Mouse (Mus musculus) midbrain, embryonic 11.5 days (tissue): ENCODE measurements around the gene Tfip11. TPM values are rescaled to one million over a fixed set of nuclear protein-coding genes. Genes with fewer than 3 reads are reported as not detected.

ENCODE experiments used
- ATAC-seq: fragments of 200-750 bp; cut with Nextera tagmentation; 2 replicates; pipeline ENCODE4 v1.8.0; 2017; ENCODE audit warnings: moderate TSS enrichment, moderate library complexity; ENCODE audit not compliant: low FRiP score
- DNase-seq: peaks from one replicate; pipeline ENCODE4 v3.0.0; 2015; ENCODE audit warnings: low spot score; ENCODE audit errors: missing footprints
- H3K27ac ChIP-seq: fragments of 300-500 bp; sonication (generic); 2 replicates; pipeline ENCODE4 v1.5.1; 2014; ENCODE audit warnings: low read depth, low read length
- H3K27me3 ChIP-seq: fragments of 300-500 bp; sonication (generic); 2 replicates; pipeline ENCODE4 v1.6.1; 2014; ENCODE audit warnings: mild to moderate bottlenecking, low read length, moderate library complexity, mixed read lengths; ENCODE audit not compliant: control insufficient read depth, insufficient read depth
- H3K36me3 ChIP-seq: fragments of 300-500 bp; sonication (generic); 2 replicates; pipeline ENCODE4 v1.6.1; 2014; ENCODE audit warnings: mild to moderate bottlenecking, low read length, moderate library complexity, mixed read lengths; ENCODE audit not compliant: control insufficient read depth, insufficient read depth
- H3K4me1 ChIP-seq: fragments of 300-500 bp; sonication (generic); 2 replicates; pipeline ENCODE4 v1.6.1; 2014; ENCODE audit warnings: low read length; ENCODE audit not compliant: control insufficient read depth, insufficient read depth
- H3K4me2 ChIP-seq: fragments of 300-500 bp; sonication (generic); 2 replicates; pipeline ENCODE4 v1.6.1; 2014; ENCODE audit warnings: mild to moderate bottlenecking, moderate library complexity
- H3K4me3 ChIP-seq: fragments of 300-500 bp; sonication (generic); 2 replicates; pipeline ENCODE4 v1.5.1; 2014; ENCODE audit warnings: low read depth, low read length
- H3K9ac ChIP-seq: fragments of 300-500 bp; sonication (generic); 2 replicates; pipeline ENCODE4 v1.6.1; 2014; ENCODE audit warnings: low read length
- H3K9me3 ChIP-seq: fragments of 300-500 bp; sonication (generic); 2 replicates; pipeline ENCODE4 v1.6.1; 2016; ENCODE audit warnings: low read length; ENCODE audit not compliant: control insufficient read depth
- WGBS: fragments of 180-500 bp; shearing (Covaris S2); extraction: QIAGEN DNeasy Blood & Tissue Kit; methylation state at CpG from one replicate; pipeline ENCODE4 v1.1.7; 2014; 5-methylcytosine and 5-hydroxymethylcytosine counted together
- polyA plus RNA-seq: library from polyadenylated mRNA; unstranded; fragments of >200 nt; fragmentation: Nextera tagmentation; extraction: Ambion mirVana; gene quantifications from 2 replicates; pipeline ENCODE4 v1.2.1, GENCODE M21; 2014

The Tfip11 gene
- polyA plus RNA-seq, 1 experiment from 2014 or later: 25.8 TPM

- Histone ChIP-seq H3K27me3 (no peaks in the 10 kb centered on the region), H3K36me3 (peaks cover 14% of the 10 kb centered on the region; the same call in 1 of the 2 replicates), H3K4me2 (peak overlapping the region; percentile 80), H3K4me1 (peaks cover 8% of the 10 kb centered on the region), H3K4me3 (peak overlapping the region; percentile 97), H3K9me3 (no peaks in the 10 kb centered on the region), H3K27ac (no peak overlapping the region), H3K9ac (peak overlapping the region; percentile 78)
- DNase-seq (no peak), ATAC-seq (no peak; the same call in 1 of the 2 replicates)
- 2% methylated on average over 33 of the region's 33 CpGs for WGBS
Measured at GRCm38 (mm10) chr5:112326446-112327009, 370 bp downstream of the Tfip11 start.

DNA sequence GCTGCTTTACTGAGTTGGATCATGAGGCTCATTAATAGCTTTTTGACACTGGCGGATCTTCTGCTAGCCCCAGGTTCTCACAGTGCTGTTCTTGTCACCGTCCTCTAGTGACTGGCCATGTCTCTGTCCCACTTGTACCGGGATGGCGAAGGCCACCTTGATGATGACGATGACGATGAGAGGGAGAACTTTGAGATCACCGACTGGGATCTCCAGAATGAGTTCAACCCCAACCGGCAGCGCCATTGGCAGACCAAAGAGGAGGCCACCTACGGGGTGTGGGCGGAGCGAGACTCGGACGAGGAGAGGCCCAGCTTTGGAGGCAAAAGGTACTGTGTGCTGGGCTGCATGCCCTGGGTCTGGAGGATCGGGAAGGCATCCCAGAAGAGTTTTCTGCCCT, 1.7 kb downstream of the Tfip11 start:
- Histone ChIP-seq H3K27me3 (no peaks in the 10 kb centered on the region), H3K27ac (no peak overlapping the region), H3K4me1 (peaks cover 8% of the 10 kb centered on the region), H3K36me3 (peaks cover 17% of the 10 kb centered on the region; the same call in 1 of the 2 replicates), H3K9ac (no peak overlapping the region), H3K4me3 (no peak overlapping the region), H3K4me2 (no peak overlapping the region), H3K9me3 (no peaks in the 10 kb centered on the region)
- DNase-seq: no peak
- WGBS: 94% methylated on average over 15 of the region's 15 CpGs
- no peak for ATAC-seq

DNA sequence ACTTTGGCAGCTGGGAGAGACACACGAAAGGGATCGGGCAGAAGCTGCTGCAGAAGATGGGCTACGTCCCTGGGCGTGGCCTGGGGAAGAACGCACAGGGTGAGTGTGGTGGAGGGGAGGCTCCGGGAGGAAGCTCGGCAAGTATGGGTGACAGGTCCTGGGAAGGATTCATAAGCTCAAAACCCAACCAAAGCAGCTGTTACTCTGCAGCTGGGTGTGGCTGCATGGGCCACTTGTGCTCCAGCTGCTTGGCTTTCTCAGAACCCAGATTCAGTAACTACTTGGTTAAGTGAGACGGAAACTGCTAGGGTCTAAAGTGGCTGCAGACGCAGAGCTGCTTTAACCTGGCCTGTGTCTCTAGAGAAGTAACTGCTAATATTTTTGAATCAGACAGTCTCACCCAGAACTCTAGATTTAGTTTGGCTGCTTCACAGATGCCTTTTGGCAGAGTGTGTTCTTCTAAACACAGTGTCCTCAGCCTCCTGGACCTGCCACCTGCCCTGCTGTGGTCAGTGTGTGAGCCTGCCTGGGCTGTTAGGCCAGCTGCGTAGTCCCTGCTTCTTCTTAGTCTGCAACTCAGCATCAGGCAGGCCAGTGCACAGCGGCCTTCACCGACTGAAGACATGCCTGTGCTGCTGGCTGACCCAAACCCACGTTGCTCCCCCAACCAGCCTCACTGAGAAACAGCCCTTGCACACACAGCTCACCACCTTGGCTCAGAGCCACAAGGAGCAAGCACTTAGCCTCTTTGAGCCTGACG, 3.8 kb downstream of the Tfip11 start:
- Histone ChIP-seq H3K9me3 (no peaks in the 10 kb centered on the region), H3K4me3 (no peak overlapping the region), H3K4me1 (peaks cover 8% of the 10 kb centered on the region), H3K27ac (no peak overlapping the region), H3K4me2 (no peak overlapping the region), H3K9ac (no peak overlapping the region), H3K36me3 (peaks cover 36% of the 10 kb centered on the region), H3K27me3 (no peaks in the 10 kb centered on the region)
- no peak for DNase-seq
- 92% methylated on average over 14 of the region's 14 CpGs for WGBS
- no peak for ATAC-seq

GRCm38 (mm10) chr5:112335473-112335872, 9.3 kb downstream of the Tfip11 start:
- WGBS: 29% methylated on average over 2 of the region's 2 CpGs
- H3K9ac ChIP-seq: no peak overlapping the region
- H3K9me3 ChIP-seq: no peaks in the 10 kb centered on the region
- H3K4me1 ChIP-seq: no peaks in the 10 kb centered on the region
- ATAC-seq (0 out of 2 replicates have a peak, but pooled peaks have one; percentile 43), DNase-seq (peak; percentile 91)
- H3K36me3 ChIP-seq: peaks cover 48% of the 10 kb centered on the region
- no peak overlapping the region for H3K27ac ChIP-seq
- H3K4me3 ChIP-seq: no peak overlapping the region
- no peaks in the 10 kb centered on the region for H3K27me3 ChIP-seq
- no peak overlapping the region for H3K4me2 ChIP-seq

DNA sequence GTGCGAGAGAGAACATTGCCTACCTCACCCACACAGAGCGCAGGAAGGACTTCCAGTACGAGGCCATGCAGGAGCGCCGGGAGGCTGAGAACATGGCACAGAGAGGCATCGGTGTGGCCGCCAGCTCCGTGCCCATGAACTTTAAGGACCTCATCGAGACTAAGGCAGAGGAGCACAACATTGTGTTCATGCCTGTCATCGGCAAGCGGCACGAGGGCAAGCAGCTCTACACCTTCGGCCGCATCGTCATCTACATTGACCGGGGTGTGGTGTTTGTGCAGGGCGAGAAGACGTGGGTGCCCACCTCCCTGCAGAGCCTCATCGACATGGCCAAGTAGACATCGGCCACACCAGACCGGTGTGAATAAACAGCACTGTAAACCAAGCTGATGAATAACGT, 10.8 kb downstream of the Tfip11 start:
- no peak overlapping the region for H3K27ac ChIP-seq
- DNase-seq (no peak), ATAC-seq (no peak)
- peaks cover 4% of the 10 kb centered on the region for H3K4me1 ChIP-seq
- no peaks in the 10 kb centered on the region for H3K9me3 ChIP-seq
- H3K27me3 ChIP-seq: no peaks in the 10 kb centered on the region
- WGBS: 95% methylated on average over 22 of the region's 22 CpGs
- H3K4me2 ChIP-seq: no peak overlapping the region
- H3K36me3 ChIP-seq: peaks cover 41% of the 10 kb centered on the region
- no peak overlapping the region for H3K4me3 ChIP-seq
- H3K9ac ChIP-seq: no peak overlapping the region

DNA sequence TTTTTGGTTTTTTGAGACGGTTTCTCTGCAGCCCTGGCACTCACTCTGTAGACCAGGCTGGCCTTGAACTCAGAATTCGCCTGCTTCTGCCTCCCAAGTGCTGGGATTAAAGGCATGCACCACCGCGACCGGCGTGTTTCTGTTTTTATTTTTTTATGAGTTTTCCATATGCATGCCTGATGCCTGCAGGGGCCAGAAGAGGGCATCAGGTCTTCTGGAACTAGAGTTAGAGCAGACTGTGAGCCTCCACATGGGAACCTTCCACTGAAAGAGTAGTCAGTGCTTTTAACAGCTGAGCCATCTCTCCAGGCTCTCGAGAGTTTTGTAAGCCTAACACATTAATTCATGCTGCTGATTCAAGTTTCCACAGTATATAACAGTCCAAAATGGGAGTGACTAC, 13.1 kb downstream of the Tfip11 start:
- Histone ChIP-seq H3K4me2 (no peak overlapping the region), H3K27ac (no peak overlapping the region), H3K36me3 (peaks cover 29% of the 10 kb centered on the region), H3K4me1 (peaks cover 15% of the 10 kb centered on the region), H3K9ac (no peak overlapping the region), H3K27me3 (no peaks in the 10 kb centered on the region), H3K4me3 (no peak overlapping the region), H3K9me3 (no peaks in the 10 kb centered on the region)
- ATAC-seq: no peak
- DNase-seq: no peak
- WGBS: 76% methylated on average over 7 of the region's 7 CpGs

- Histone ChIP-seq H3K9me3 (no peaks in the 10 kb centered on the region), H3K9ac (peak within 1 kb of the TSS; percentile 86), H3K27ac (peak within 1 kb of the TSS; percentile 6; the same call in 1 of the 2 replicates), H3K4me1 (peaks cover 17% of the 10 kb centered on the region), H3K27me3 (no peaks in the 10 kb centered on the region), H3K4me2 (peak within 1 kb of the TSS; percentile 72), H3K36me3 (peaks cover 4% of the 10 kb centered on the region; the same call in 1 of the 2 replicates), H3K4me3 (peak within 1 kb of the TSS; percentile 89)
- DNase-seq (peak; percentile 98), ATAC-seq (peak; percentile 83)
- WGBS: 2% methylated on average over 58 of the region's 64 CpGs
Measured at GRCm38 (mm10) chr5:112342463-112343204, 16.5 kb downstream of the Tfip11 start, which contains the start of the genes Srrd and Hps4. Gene Srrd (minus strand): TSS chr5:112343040. Gene Hps4 (plus strand): TSS chr5:112343083.

DNA sequence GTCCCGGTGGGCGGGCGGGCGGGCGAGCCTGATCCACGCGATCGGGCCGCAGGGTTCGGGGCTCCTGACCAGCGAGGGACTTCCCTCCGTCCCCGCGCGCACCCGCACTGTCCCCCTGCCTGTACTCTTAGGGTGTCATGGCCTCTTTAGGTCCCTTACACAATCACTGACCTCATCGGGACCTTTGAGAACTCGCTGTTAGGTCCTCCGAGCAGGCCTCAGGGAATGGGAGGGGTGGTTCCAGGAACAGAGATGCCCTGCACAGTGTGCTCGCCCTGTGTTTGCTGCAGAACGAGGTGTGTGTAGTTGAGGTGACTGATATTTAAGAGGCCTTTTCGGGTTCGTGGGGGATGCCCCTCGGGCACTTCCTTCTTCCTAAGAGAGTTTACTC, 17.0 kb downstream of the Tfip11 start:
- H3K9ac ChIP-seq: peak overlapping the region; percentile 86
- H3K9me3 ChIP-seq: no peaks in the 10 kb centered on the region
- peak overlapping the region; percentile 6; the same call in 1 of the 2 replicates for H3K27ac ChIP-seq
- no peaks in the 10 kb centered on the region; the same call in 1 of the 2 replicates for H3K36me3 ChIP-seq
- ATAC-seq (peak; percentile 77), DNase-seq (no peak)
- under 1% methylated on average over 24 of the region's 24 CpGs for WGBS
- peaks cover 17% of the 10 kb centered on the region for H3K4me1 ChIP-seq
- no peaks in the 10 kb centered on the region for H3K27me3 ChIP-seq
- peak overlapping the region; percentile 89 for H3K4me3 ChIP-seq
- H3K4me2 ChIP-seq: peak overlapping the region; percentile 72
